Mouse (Mus musculus) small intestine, adult 2 months (tissue): ENCODE results near the gene Chmp6. TPM values are rescaled to one million over a fixed set of nuclear protein-coding genes. Genes with fewer than 3 reads are reported as not detected.

ENCODE experiments used
- H3K27ac ChIP-seq: fragments of 200-500 bp; 2 replicates; pipeline ENCODE4 v1.5.1; 2012; ENCODE audit warnings: low read depth, low read length, control low read depth, inconsistent platforms; ENCODE audit not compliant: insufficient read depth
- H3K27me3 ChIP-seq: fragments of 200-500 bp; 2 replicates; pipeline ENCODE4 v1.6.1; 2012; ENCODE audit warnings: mild to moderate bottlenecking, moderate library complexity, low read length, inconsistent platforms; ENCODE audit not compliant: control insufficient read depth, insufficient read depth
- H3K36me3 ChIP-seq: fragments of 200-500 bp; 2 replicates; pipeline ENCODE4 v1.6.1; 2012; ENCODE audit warnings: mild to moderate bottlenecking, low read length, control low read depth, inconsistent platforms; ENCODE audit not compliant: control insufficient read depth, insufficient read depth
- H3K4me1 ChIP-seq: fragments of 200-500 bp; 2 replicates; pipeline ENCODE4 v1.6.1; 2012; ENCODE audit warnings: low read length, inconsistent platforms, mixed read lengths; ENCODE audit not compliant: control insufficient read depth, insufficient read depth, insufficient read length
- H3K4me3 ChIP-seq: fragments of 200-500 bp; 2 replicates; pipeline ENCODE4 v1.5.1; 2012; ENCODE audit warnings: low read depth, mild to moderate bottlenecking, control low read depth, inconsistent platforms, low read length, moderate library complexity
- CTCF ChIP-seq: fragments of 200-500 bp; IDR thresholded peaks from 2 replicates; pipeline ENCODE4 v1.5.1; 2012; ENCODE audit warnings: low read depth, mild to moderate bottlenecking, control low read depth, inconsistent platforms, low read length, moderate library complexity, mixed read lengths; ENCODE audit not compliant: insufficient replicate concordance, insufficient read length; ENCODE audit errors: extremely low read depth
- POLR2A ChIP-seq: fragments of 200-500 bp; IDR thresholded peaks from 2 replicates; pipeline ENCODE4 v1.6.1; 2012; ENCODE audit warnings: low read depth, mild to moderate bottlenecking, control low read depth, inconsistent platforms, low read length, moderate library complexity
- WGBS: fragments of 180-500 bp; shearing (Covaris S2); methylation state at CpG from one replicate; pipeline ENCODE4 v1.1.7; 2018; 5-methylcytosine and 5-hydroxymethylcytosine counted together
- polyA plus RNA-seq: library from polyadenylated mRNA; depleted of rRNA; stranded (reverse); fragments of >200 nt; gene quantifications from 2 replicates; pipeline ENCODE4 v1.2.3, GENCODE M21; 2012

Chmp6 gene
- polyA plus RNA-seq, 1 experiment = 137 TPM

- no peak overlapping the region for H3K4me3 ChIP-seq
- no peak for TF ChIP-seq CTCF
- no peak for TF ChIP-seq POLR2A
- no peaks in the 10 kb centered on the region for H3K27me3 ChIP-seq
- 92% methylated on average over 7 of the region's 7 CpGs for WGBS
- peaks cover 35% of the 10 kb centered on the region for H3K36me3 ChIP-seq
- no peak overlapping the region for H3K27ac ChIP-seq
- no peaks in the 10 kb centered on the region for H3K4me1 ChIP-seq
These were observed 36.1 kb upstream of the Chmp6 start for GRCm38 (mm10) chr11:119877124-119877523.

DNA sequence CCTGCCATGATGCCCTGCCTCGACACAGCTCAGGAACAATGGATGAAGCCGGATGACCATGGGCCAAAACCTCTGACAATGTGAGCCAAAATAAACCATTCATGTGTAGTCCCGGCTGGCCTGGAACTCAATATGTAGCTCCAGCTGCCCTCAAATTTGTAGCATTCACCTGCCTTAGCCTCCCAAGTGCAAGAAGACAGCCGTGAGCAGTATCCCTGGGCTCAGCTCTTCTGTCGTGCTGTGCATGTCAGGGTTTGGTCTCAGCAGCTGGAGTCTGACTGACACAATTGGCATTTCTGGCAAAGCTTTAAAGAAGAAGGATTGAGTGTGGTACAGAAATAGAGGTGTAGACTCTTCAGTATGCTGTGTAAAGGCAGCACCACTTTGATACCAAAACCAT, 33.7 kb upstream of the Chmp6 start:
- Histone ChIP-seq H3K4me3 (no peak overlapping the region), H3K27ac (no peak overlapping the region), H3K36me3 (peaks cover 18% of the 10 kb centered on the region), H3K4me1 (no peaks in the 10 kb centered on the region), H3K27me3 (no peaks in the 10 kb centered on the region)
- TF ChIP-seq CTCF = no peak
- TF ChIP-seq POLR2A = no peak
- WGBS = 90% methylated on average over 5 of the region's 5 CpGs

DNA sequence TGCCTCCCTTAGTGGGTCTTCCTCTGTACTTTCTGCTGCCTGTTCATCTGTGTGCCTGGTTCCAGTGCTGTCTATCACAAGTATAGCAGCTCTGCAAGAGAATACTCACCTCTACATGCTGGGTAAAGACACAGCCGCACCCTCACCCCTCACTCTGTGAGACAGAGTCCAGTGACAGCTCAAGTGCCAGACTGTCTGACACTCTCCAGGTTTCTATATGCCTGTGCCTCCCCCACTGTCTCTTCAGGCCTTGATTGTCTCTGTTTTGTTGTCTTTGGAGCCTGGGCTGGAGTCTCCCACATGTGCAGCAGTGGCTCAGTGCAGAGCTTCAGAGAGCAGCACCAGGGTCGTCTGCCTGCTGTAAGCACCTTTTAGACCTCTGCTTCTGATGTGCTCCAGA, 29.6 kb upstream of the Chmp6 start:
- 78% methylated on average over 2 of the region's 2 CpGs for WGBS
- TF ChIP-seq CTCF (no peak), POLR2A (no peak)
- H3K27ac ChIP-seq = no peak overlapping the region
- H3K36me3 ChIP-seq = peaks cover 25% of the 10 kb centered on the region
- no peaks in the 10 kb centered on the region for H3K27me3 ChIP-seq
- H3K4me1 ChIP-seq = no peaks in the 10 kb centered on the region
- no peak overlapping the region for H3K4me3 ChIP-seq

DNA sequence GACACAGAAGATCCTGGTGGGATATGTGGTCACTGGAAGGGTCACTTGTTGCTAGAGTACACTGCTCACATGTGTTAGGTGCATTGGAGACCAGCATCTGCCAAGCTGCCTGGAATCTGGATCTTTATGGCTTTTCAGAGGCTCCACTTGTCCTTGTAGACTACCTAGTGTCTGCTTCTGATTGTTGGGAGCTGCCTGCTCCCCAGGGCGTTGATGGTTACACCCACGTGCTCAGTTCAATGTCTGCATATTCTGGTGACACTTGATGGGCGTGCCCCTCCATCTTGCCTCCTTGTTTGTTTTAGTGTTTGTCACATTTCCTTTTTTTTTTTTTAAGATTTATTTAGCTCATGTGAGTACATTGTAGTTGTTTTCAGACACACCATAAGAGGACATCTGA, 23.3 kb upstream of the Chmp6 start:
- Histone ChIP-seq H3K4me3 (no peak overlapping the region), H3K27me3 (no peaks in the 10 kb centered on the region), H3K4me1 (peaks cover 5% of the 10 kb centered on the region; the same call in 1 of the 2 replicates), H3K36me3 (peaks cover 22% of the 10 kb centered on the region), H3K27ac (no peak overlapping the region)
- 79% methylated on average over 3 of the region's 3 CpGs for WGBS
- no peak for TF ChIP-seq CTCF
- no peak for TF ChIP-seq POLR2A

DNA sequence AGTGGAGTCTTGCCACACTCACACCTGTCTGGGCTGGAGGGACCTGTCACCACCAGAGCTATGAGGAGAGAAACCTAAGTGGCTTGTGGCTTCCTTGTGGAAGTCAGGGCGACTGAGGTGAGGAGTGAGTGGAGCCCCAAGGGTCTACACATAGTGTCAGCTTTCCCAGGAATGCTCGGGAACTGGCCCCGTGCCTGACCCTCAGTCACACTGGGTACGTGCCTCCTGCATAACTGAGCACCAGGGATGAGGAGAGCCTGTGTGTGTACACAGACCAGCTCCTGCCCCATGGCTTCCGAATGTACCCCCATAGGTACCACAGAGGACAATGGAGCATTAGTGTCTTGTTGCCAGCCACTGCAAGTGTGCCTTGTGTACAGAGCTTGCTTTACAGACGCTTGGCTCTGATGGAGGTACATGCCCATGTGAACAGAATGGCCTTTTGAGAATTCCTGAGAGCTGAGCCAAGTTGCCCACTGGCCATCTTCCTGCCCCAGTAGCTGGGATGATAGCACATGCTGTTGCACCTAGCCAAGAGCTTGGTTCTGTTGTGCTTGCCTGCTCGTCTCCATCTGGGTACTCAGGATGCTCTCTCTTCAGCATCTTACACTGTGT, 21.5 kb upstream of the Chmp6 start:
- Histone ChIP-seq H3K27ac (no peak overlapping the region), H3K27me3 (no peaks in the 10 kb centered on the region), H3K36me3 (peaks cover 18% of the 10 kb centered on the region), H3K4me3 (no peak overlapping the region), H3K4me1 (peaks cover 7% of the 10 kb centered on the region; the same call in 1 of the 2 replicates)
- TF ChIP-seq CTCF = no peak
- TF ChIP-seq POLR2A = no peak
- 90% methylated on average over 7 of the region's 7 CpGs for WGBS

DNA sequence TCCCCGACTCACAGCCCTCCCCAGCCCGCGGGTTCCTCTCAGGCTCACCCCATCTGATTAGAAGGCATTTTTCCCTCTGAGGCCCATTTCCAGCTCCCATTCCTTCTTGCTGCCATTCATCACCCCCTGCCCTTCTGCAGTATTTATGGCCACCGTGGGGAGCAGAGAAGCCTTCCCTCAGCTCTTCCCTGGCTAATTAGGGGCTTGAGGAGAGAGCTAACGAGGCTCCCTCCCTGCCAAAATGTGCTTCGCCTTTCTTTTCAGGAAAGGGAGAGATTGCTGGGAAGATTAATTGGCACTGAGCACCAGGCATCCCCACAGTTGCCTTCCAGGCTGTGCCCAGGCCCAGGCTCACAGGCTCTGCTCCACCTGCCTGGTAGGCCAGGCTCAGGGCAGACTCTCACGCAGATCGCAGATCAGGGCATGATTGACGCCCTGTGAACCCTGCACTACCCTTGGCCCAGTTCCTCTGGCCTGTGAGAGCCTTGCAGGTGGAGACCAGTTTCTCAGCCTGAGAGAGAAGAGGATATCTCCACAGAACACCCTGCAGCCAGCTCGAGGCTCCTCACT, 19.5 kb upstream of the Chmp6 start:
- TF ChIP-seq CTCF (no peak), POLR2A (no peak)
- H3K27me3 ChIP-seq = no peaks in the 10 kb centered on the region
- 83% methylated on average over 10 of the region's 10 CpGs for WGBS
- no peak overlapping the region for H3K27ac ChIP-seq
- peaks cover 7% of the 10 kb centered on the region; the same call in 1 of the 2 replicates for H3K4me1 ChIP-seq
- peaks cover 19% of the 10 kb centered on the region for H3K36me3 ChIP-seq
- no peak overlapping the region for H3K4me3 ChIP-seq

DNA sequence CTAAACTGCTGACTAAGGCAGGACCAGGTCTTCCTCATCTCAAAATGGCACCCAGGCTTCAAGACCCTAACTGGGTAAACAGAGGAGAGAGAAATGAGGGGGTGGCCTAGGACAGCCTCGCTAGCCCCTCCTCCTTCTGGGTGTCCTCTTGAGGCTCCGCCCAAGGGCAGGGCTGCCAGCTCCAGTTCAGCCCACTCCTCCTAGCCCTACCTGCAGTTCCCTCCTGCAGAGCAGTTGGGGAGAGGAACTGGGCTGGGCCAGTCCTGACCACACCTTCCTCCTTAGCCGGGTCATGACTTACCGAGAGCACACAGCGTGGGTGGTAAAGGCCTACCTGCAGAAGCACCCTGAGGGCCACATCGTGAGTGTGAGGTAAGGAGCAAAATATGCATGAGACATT, 18.6 kb upstream of the Chmp6 start:
- WGBS = 53% methylated on average over 6 of the region's 6 CpGs
- peaks cover 18% of the 10 kb centered on the region; the same call in 1 of the 2 replicates for H3K36me3 ChIP-seq
- no peak overlapping the region for H3K4me3 ChIP-seq
- H3K27ac ChIP-seq = no peak overlapping the region
- peaks cover 7% of the 10 kb centered on the region; the same call in 1 of the 2 replicates for H3K4me1 ChIP-seq
- H3K27me3 ChIP-seq = no peaks in the 10 kb centered on the region
- TF ChIP-seq CTCF (no peak), POLR2A (no peak)
